ENCODE assay signal across 16 mouse cellular contexts in the genomic region with DNA sequence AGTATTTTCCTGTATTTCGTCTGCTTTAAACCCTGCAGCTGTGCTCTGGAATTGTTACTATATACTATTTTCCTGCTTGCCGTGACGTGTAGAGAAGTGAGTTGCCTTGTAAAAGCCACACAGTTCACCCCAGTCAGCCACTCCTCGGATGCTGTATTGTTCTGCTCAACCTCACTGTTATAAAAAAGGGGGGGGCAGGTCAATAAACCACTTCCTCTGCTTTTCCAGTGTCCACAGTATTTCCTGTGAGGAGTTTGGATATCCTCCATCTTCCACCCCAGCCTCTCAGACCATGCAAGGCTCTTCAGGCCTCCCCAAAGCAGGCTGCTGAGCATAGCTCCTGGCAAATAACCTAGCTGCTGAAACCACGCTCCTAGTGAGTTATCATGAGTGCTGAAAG. TPM values are rescaled to one million over a fixed set of nuclear protein-coding genes. Genes with fewer than 3 reads are reported as not detected.
A peak's percentile ranks its signal among the peaks of the same experiment; 100 is the strongest.
DNase-seq lines count a peak whose midpoint lies in the region; ATAC-seq and TF ChIP-seq lines count a peak whose summit lies in the region.
"Had no signal": no experiment of that assay in that cellular context is flagged by ENCODE, and none has a peak within 500 bp of the region (broad histone marks: within the 10 kb centered on the region; RNA-seq: fewer than 3 reads in every experiment).

No protein-coding gene starts in this region.

- no peak overlapping the region for H3K9ac ChIP-seq in heart, embryonic 11.5 days (ENCODE audit: low read depth, low read length)
- H3K9ac ChIP-seq in liver, embryonic 16.5 days (ENCODE audit: low read depth, low read length) = no peak overlapping the region
- H3K9ac ChIP-seq in limb, embryonic 15.5 days = no peak overlapping the region
- H3K9ac ChIP-seq: embryonic facial prominence, embryonic 12.5 days; midbrain, embryonic 15.5 days had no signal

- 61% methylated on average over 5 of the region's 5 CpGs for WGBS in heart, embryonic 11.5 days (ENCODE audit: insufficient replicate concordance)
- 69% methylated on average over 5 of the region's 5 CpGs for WGBS in liver, embryonic 16.5 days (ENCODE audit: insufficient replicate concordance)
- WGBS in limb, embryonic 15.5 days = 28% methylated on average over 5 of the region's 5 CpGs

- H3K9me3 ChIP-seq in heart, embryonic 11.5 days (replicated peaks; ENCODE audit: control insufficient read depth, low read length) = no peaks in the 10 kb centered on the region
- H3K9me3 ChIP-seq in liver, embryonic 16.5 days (replicated peaks; ENCODE audit: control insufficient read depth, low read length) = no peaks in the 10 kb centered on the region
- no peaks in the 10 kb centered on the region for H3K9me3 ChIP-seq in limb, embryonic 15.5 days
- H3K9me3 ChIP-seq: embryonic facial prominence, embryonic 12.5 days; midbrain, embryonic 15.5 days had no signal

- H3K4me2 ChIP-seq in heart, embryonic 11.5 days = no peak overlapping the region
- H3K4me2 ChIP-seq in liver, embryonic 16.5 days (ENCODE audit: low read depth, low read length) = no peak overlapping the region
- no peak overlapping the region for H3K4me2 ChIP-seq in limb, embryonic 15.5 days
- H3K4me2 ChIP-seq: embryonic facial prominence, embryonic 12.5 days; midbrain, embryonic 15.5 days had no signal

- H3K4me3 ChIP-seq in heart, embryonic 11.5 days (ENCODE audit: low read depth, low read length) = no peak overlapping the region
- H3K4me3 ChIP-seq in liver, embryonic 16.5 days (ENCODE audit: low read depth, low read length) = no peak overlapping the region
- H3K4me3 ChIP-seq in embryonic fibroblast, embryonic 13.5 days (ENCODE audit: insufficient read depth, low read length) = no peak overlapping the region
- H3K4me3 ChIP-seq in limb, embryonic 15.5 days = no peak overlapping the region
- H3K4me3 ChIP-seq: embryonic facial prominence, embryonic 12.5 days; midbrain, embryonic 15.5 days had no signal

- no peaks in the 10 kb centered on the region for H3K27me3 ChIP-seq in heart, embryonic 11.5 days (ENCODE audit: control insufficient read depth, insufficient read depth, low read length)
- no peaks in the 10 kb centered on the region for H3K27me3 ChIP-seq in liver, embryonic 16.5 days (ENCODE audit: control insufficient read depth, insufficient read depth, low read depth, low read length)
- no peaks in the 10 kb centered on the region for H3K27me3 ChIP-seq in limb, embryonic 15.5 days
- H3K27me3 ChIP-seq: embryonic facial prominence, embryonic 12.5 days; midbrain, embryonic 15.5 days had no signal

- DNase-seq in heart, postnatal 25 days (ENCODE audit: low spot score) = no peak
- DNase-seq in liver = no peak
- no peak for DNase-seq in gastrocnemius, postnatal 10 days

- peak overlapping the region; percentile 63; the same call in 1 of the 2 replicates for H3K27ac ChIP-seq in heart, embryonic 11.5 days (ENCODE audit: low read depth, low read length)
- H3K27ac ChIP-seq in liver, embryonic 16.5 days (ENCODE audit: low read length) = no peak overlapping the region
- peak overlapping the region; percentile 37 for H3K27ac ChIP-seq in embryonic fibroblast, embryonic 13.5 days (ENCODE audit: insufficient read depth, low read length)
- peak overlapping the region; percentile 8; the same call in 1 of the 2 replicates for H3K27ac ChIP-seq in limb, embryonic 15.5 days
- H3K27ac ChIP-seq: midbrain, embryonic 15.5 days had no signal

- intact Hi-C loops in heart, postnatal 25 days (cut with DNase I) = no loop called here

- H3K36me3 ChIP-seq in heart, embryonic 11.5 days (ENCODE audit: control insufficient read depth, insufficient read depth, low read length) = no peaks in the 10 kb centered on the region
- H3K36me3 ChIP-seq in liver, embryonic 16.5 days (ENCODE audit: control insufficient read depth, insufficient read depth) = no peaks in the 10 kb centered on the region
- peaks cover 7% of the 10 kb centered on the region for H3K36me3 ChIP-seq in limb, embryonic 15.5 days
- H3K36me3 ChIP-seq: embryonic facial prominence, embryonic 12.5 days; midbrain, embryonic 15.5 days had no signal

- TF ChIP-seq CTCF in embryonic fibroblast, embryonic 13.5 days (IDR thresholded peaks at IDR 0.05; ENCODE audit: borderline replicate concordance, insufficient read depth, low read length) = no peak

- peaks cover 5% of the 10 kb centered on the region; the same call in 1 of the 2 replicates for H3K4me1 ChIP-seq in heart, embryonic 11.5 days (ENCODE audit: control insufficient read depth, insufficient read depth, low read length)
- no peaks in the 10 kb centered on the region for H3K4me1 ChIP-seq in liver, embryonic 16.5 days (ENCODE audit: control insufficient read depth, low read depth, low read length)
- H3K4me1 ChIP-seq in embryonic fibroblast, embryonic 13.5 days (ENCODE audit: control insufficient read depth, insufficient read depth, low read length) = peaks cover 11% of the 10 kb centered on the region
- H3K4me1 ChIP-seq in limb, embryonic 15.5 days = peaks cover 6% of the 10 kb centered on the region
- H3K4me1 ChIP-seq: embryonic facial prominence, embryonic 12.5 days had no signal

- ATAC-seq in heart, embryonic 11.5 days (replicated peaks; ENCODE audit: insufficient number of reproducible peaks, low FRiP score, low TSS enrichment) = no peak
- 0 out of 2 replicates have a peak, but pooled peaks have one; percentile 7 for ATAC-seq in liver, embryonic 16.5 days (ENCODE audit: low read depth)
- ATAC-seq in limb, embryonic 15.5 days (ENCODE audit: insufficient number of reproducible peaks, low FRiP score, low TSS enrichment, low read depth) = peak; percentile 66; the same call in 1 of the 2 replicates
- ATAC-seq in monocyte, adult 5-6 weeks (replicated peaks; ENCODE audit: insufficient number of reproducible peaks, low FRiP score, low TSS enrichment, poor library complexity, severe bottlenecking) = no peak
- ATAC-seq: forebrain, embryonic 16.5 days; midbrain, embryonic 15.5 days had no signal

- no peak for TF ChIP-seq POLR2A in embryonic fibroblast, embryonic 13.5 days (IDR thresholded peaks at IDR 0.05; ENCODE audit: low read depth, low read length)

RNA-seq across cellular contexts. Expression of gene Apoa1, which starts 43.8 kb away (rescaled TPM):
- 5.7 and 29.6 TPM in 2 replicates for polyA plus RNA-seq in heart, embryonic 11.5 days (2014; fragmentation: Nextera tagmentation; extraction: Ambion mirVana)
- total RNA-seq in heart, postnatal 25 days (2021) = not detected
- polyA plus RNA-seq in liver, embryonic 16.5 days (2015; fragmentation: Nextera tagmentation; extraction: Ambion mirVana) = 6,810 and 7,451 TPM in 2 replicates
- polyA plus RNA-seq in embryonic fibroblast, embryonic 13.5 days (2011; ENCODE audit: insufficient read length, low read depth, missing spikeins) = not detected in 2 replicates
- 4.1 and 14.1 TPM in 2 replicates for polyA plus RNA-seq in limb, embryonic 15.5 days (2015; fragmentation: Nextera tagmentation; extraction: Ambion mirVana)
- total RNA-seq in gastrocnemius, postnatal 10 days (2021) = 1 to 10 TPM in 1 of 2 experiments, under 1 TPM in 1; 0.47 to 8.2 TPM
- not detected in 3 replicates for total RNA-seq in monocyte, adult 5-6 weeks (2017)
- polyA plus RNA-seq: activated CD4-positive, CD25-positive, alpha-beta regulatory T cell, adult 4 months had no signal

RNA-seq across cellular contexts. Expression of gene Apoc3, which starts 50.9 kb away (rescaled TPM):
- polyA plus RNA-seq in heart, embryonic 11.5 days (2014; fragmentation: Nextera tagmentation; extraction: Ambion mirVana) = not detected in 2 replicates
- not detected for total RNA-seq in heart, postnatal 25 days (2021)
- 9.3 and 14.0 TPM in 2 replicates for polyA plus RNA-seq in liver, embryonic 16.5 days (2015; fragmentation: Nextera tagmentation; extraction: Ambion mirVana)
- polyA plus RNA-seq in embryonic fibroblast, embryonic 13.5 days (2011; ENCODE audit: insufficient read length, low read depth, missing spikeins) = not detected in 2 replicates
- polyA plus RNA-seq in limb, embryonic 15.5 days (2015; fragmentation: Nextera tagmentation; extraction: Ambion mirVana) = not detected in 2 replicates
- not detected for total RNA-seq in gastrocnemius, postnatal 10 days (2021)
- total RNA-seq in monocyte, adult 5-6 weeks (2017) = not detected in 3 replicates
- total RNA-seq: gastrocnemius, postnatal 4 days had no signal
- polyA plus RNA-seq: activated CD4-positive, CD25-positive, alpha-beta regulatory T cell, adult 4 months; embryonic facial prominence, embryonic 12.5 days; forebrain, embryonic 16.5 days; limb, embryonic 11.5 days; midbrain, embryonic 15.5 days; neural tube, embryonic 14.5 days had no signal

RNA-seq across cellular contexts. Expression of gene Apoa4, which starts 56.0 kb away (rescaled TPM):
- not detected in 2 replicates for polyA plus RNA-seq in heart, embryonic 11.5 days (2014; fragmentation: Nextera tagmentation; extraction: Ambion mirVana)
- not detected for total RNA-seq in heart, postnatal 25 days (2021)
- polyA plus RNA-seq in liver, embryonic 16.5 days (2015; fragmentation: Nextera tagmentation; extraction: Ambion mirVana) = 0.07 and 14.5 TPM in 2 replicates
- polyA plus RNA-seq in embryonic fibroblast, embryonic 13.5 days (2011; ENCODE audit: insufficient read length, low read depth, missing spikeins) = not detected in 2 replicates
- polyA plus RNA-seq in limb, embryonic 15.5 days (2015; fragmentation: Nextera tagmentation; extraction: Ambion mirVana) = 0.24 TPM in 1 of 2 replicates, not detected in the other
- total RNA-seq in gastrocnemius, postnatal 10 days (2021) = not detected
- total RNA-seq in monocyte, adult 5-6 weeks (2017) = not detected in 3 replicates
- total RNA-seq: layer of hippocampus, postnatal 25 days had no signal
- polyA plus RNA-seq: activated CD4-positive, CD25-positive, alpha-beta regulatory T cell, adult 4 months; embryonic facial prominence, embryonic 12.5 days; forebrain, embryonic 16.5 days; limb, embryonic 11.5 days; neural tube, embryonic 14.5 days had no signal

Comparison
In these comparisons a context has a peak if more than half of its experiments do, and no peak if none do; other contexts are left out.
1. ATAC-seq: peak in liver, embryonic 16.5 days (single experiment) and limb, embryonic 15.5 days (single experiment); none in heart, embryonic 11.5 days (single experiment) and monocyte, adult 5-6 weeks (single experiment).
2. RNA of gene Apoa1, which starts 43.8 kb away (polyA plus RNA-seq): 6,810 to 7,451 TPM in liver, embryonic 16.5 days; 5.7 to 29.6 TPM in heart, embryonic 11.5 days, 4.1 to 14.1 TPM in limb, embryonic 15.5 days and not detected in embryonic fibroblast, embryonic 13.5 days; every median in the first group is over 100 times any median in the second.